Mouse (Mus musculus) heart, adult 2 months (tissue): ENCODE results near the gene Nrxn2.

Source experiments
- CTCF ChIP-seq: fragments of 200-600 bp; IDR thresholded peaks from 2 replicates; pipeline ENCODE4 v1.8.1; 2022; ENCODE audit warnings: antibody characterized with exemption, mild to moderate bottlenecking, moderate library complexity
- POLR2A ChIP-seq: fragments of 200-500 bp; IDR thresholded peaks from 2 replicates; pipeline ENCODE4 v1.6.1; 2011; ENCODE audit warnings: mild to moderate bottlenecking, low read depth, low read length, control low read depth; ENCODE audit not compliant: insufficient read depth

DNA sequence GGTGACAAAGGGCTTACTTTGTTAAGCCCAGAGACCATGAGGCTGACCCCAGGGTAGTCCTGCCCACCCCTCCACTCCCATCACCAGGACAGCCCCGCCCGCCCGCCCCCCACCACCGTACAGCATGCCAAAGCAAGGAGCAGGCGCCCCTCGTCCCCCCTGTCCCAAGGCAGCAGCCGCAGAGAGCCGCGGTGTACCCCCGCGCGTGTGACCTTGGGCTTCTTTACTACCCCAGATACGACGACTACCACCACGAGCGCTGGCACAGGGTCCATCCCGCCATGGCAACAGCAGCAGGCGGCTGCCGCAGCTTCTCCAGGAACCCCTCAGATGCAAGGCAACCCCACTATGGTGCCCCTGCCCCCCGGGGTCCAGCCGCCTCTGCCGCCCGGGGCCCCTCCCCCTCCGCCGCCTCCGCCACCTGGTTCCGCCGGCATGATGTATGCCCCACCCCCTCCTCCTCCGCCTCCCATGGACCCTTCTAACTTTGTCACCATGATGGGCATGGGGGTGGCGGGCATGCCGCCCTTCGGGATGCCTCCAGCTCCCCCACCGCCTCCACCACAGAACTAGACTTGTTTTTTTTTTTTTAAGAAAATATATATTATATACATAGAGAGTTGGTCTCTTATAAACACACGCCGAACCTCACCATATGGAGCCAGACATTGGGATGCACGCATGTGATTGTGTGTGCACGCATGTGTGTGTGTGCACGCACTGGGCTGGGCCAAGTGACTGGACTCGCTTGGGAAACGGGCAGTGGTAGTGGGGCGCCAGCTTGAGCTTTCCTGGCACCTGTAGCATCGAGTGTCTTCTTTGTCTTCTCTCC lies 42.9 kb upstream of the Nrxn2 start:
- TF ChIP-seq CTCF = no peak
- no peak for TF ChIP-seq POLR2A
